Mouse (Mus musculus) left cerebral cortex, adult 2 months (tissue): ENCODE measurements around the gene Olfr1352. TPM values are rescaled to one million over a fixed set of nuclear protein-coding genes. Genes with fewer than 3 reads are reported as not detected.
"Not testable (repeated sequence)": the region's sequence is repeated elsewhere in the genome, so short reads cannot be mapped to it uniquely, and the experiment has no call there.

Experiments used
- DNase-seq, 2 experiments: peaks; one replicate each; pipeline ENCODE4 v3.0.0; 2021 to 2022; ENCODE audit warnings: low spot score in 2 of 2, mixed read lengths in 1 of 2; ENCODE audit errors: extremely low spot score in 1 of 2
- H3K27ac ChIP-seq: fragments of 200-600 bp; 2 replicates; pipeline ENCODE4 v1.8.1; 2022
- H3K4me3 ChIP-seq: fragments of 200-600 bp; 2 replicates; pipeline ENCODE4 v1.8.1; 2022
- CTCF ChIP-seq: fragments of 200-600 bp; IDR thresholded peaks from 2 replicates; pipeline ENCODE4 v1.8.1; 2022; ENCODE audit warnings: antibody characterized with exemption, mild to moderate bottlenecking, moderate library complexity
- intact Hi-C: fragments of 180-260 bp; cut with DNase I; formaldehyde crosslinking; loops from one replicate; pipeline ENCODE4 v1.15.1; 2025
- long read RNA-seq, 2 experiments: library from polyadenylated mRNA; stranded (forward); transcript quantifications; one replicate each; pipeline ENCODE4 v2.0.0; 2021; ENCODE audit warnings: borderline mapping rate in 2 of 2
- total RNA-seq, 2 experiments: library from RNA; stranded (reverse); gene quantifications; 2 replicates each; pipeline ENCODE4 v1.2.3; 2021

Olfr1352 gene
- not detected for total RNA-seq
- long read RNA-seq, experiment 1: 0 reads
- long read RNA-seq, experiment 2: 0 reads

GRCm38 (mm10) chr10:78980750-78981149 lies at the start of gene Olfr1352:
Gene Olfr1352 (plus strand): TSS chr10:78981050.
- no peak within 1 kb of the TSS for H3K4me3 ChIP-seq
- no peak for DNase-seq
- intact Hi-C loops: no loop called here
- no peak within 1 kb of the TSS for H3K27ac ChIP-seq
- TF ChIP-seq CTCF: no peak

GRCm38 (mm10) chr10:78950336-78950735 lies 30.5 kb upstream of the Olfr1352 start, which contains the start of gene Olfr8:
Gene Olfr8 (plus strand): TSS chr10:78950636.
- intact Hi-C loops, H3K27ac ChIP-seq, DNase-seq: not testable (repeated sequence)

GRCm38 (mm10) chr10:78963009-78963408 lies 17.8 kb upstream of the Olfr1352 start, which contains the start of gene Olfr1353:
Gene Olfr1353 (plus strand): TSS chr10:78963309.
- intact Hi-C loops, H3K27ac ChIP-seq, DNase-seq, H3K4me3 ChIP-seq: not testable (repeated sequence)

More at GRCm38 (mm10) chr10:78950336-78950735, 30.5 kb upstream of the Olfr1352 start, which contains the start of gene Olfr8:
- not testable (repeated sequence) for H3K4me3 ChIP-seq

- Histone ChIP-seq H3K4me3 (no peak within 1 kb of the TSS), H3K27ac (no peak within 1 kb of the TSS)
- no peak for DNase-seq
- intact Hi-C loops: no loop called here
- TF ChIP-seq CTCF: no peak
These were observed 31.3 kb downstream of the Olfr1352 start, which contains the start of gene Olfr1351 for GRCm38 (mm10) chr10:79012172-79012571. Gene Olfr1351 (plus strand): TSS chr10:79012472.

GRCm38 (mm10) chr10:79028441-79028840 lies 47.6 kb downstream of the Olfr1352 start, which contains the start of gene Olfr57:
Gene Olfr57 (plus strand): TSS chr10:79028741.
- Histone ChIP-seq H3K4me3 (no peak within 1 kb of the TSS), H3K27ac (no peak within 1 kb of the TSS)
- no peak for TF ChIP-seq CTCF
- DNase-seq: no peak
- intact Hi-C loops: no loop called here

Other genes with a start within 250 kb of the Olfr1352 start
- gene Ccdc105, start 228.0 kb upstream of the Olfr1352 start, total RNA-seq: under 1 TPM; 0.59 to 0.79 TPM
- gene Slc1a6, start 200.6 kb upstream of the Olfr1352 start, total RNA-seq: 10 to 100 TPM; 12.6 to 13.0 TPM
- not detected for gene Olfr1356, start 128.9 kb upstream of the Olfr1352 start, total RNA-seq
- gene Olfr1355, start 105.5 kb upstream of the Olfr1352 start, total RNA-seq: not detected
- gene Olfr1354, start 67.9 kb upstream of the Olfr1352 start, total RNA-seq: not detected
- not detected for gene Olfr8, start 30.4 kb upstream of the Olfr1352 start, total RNA-seq
- gene Olfr1353, start 17.7 kb upstream of the Olfr1352 start, total RNA-seq: not detected
- gene Olfr1351, start 31.4 kb downstream of the Olfr1352 start, total RNA-seq: not detected
- gene Olfr57, start 47.7 kb downstream of the Olfr1352 start, total RNA-seq: not detected
- gene 2610008E11Rik, start 116.5 kb downstream of the Olfr1352 start, total RNA-seq: 10 to 100 TPM; 21.1 to 22.8 TPM
- gene Vmn2r80, start 167.7 kb downstream of the Olfr1352 start, total RNA-seq: not detected